Mouse (Mus musculus) small intestine, adult 2 months (tissue): Measurements from ENCODE around the gene Bcas3. TPM values are rescaled to one million over a fixed set of nuclear protein-coding genes. Genes with fewer than 3 reads are reported as not detected.

Source experiments
- H3K27ac ChIP-seq: fragments of 200-500 bp; 2 replicates; pipeline ENCODE4 v1.5.1; 2012; ENCODE audit warnings: low read depth, low read length, control low read depth, inconsistent platforms; ENCODE audit not compliant: insufficient read depth
- H3K27me3 ChIP-seq: fragments of 200-500 bp; 2 replicates; pipeline ENCODE4 v1.6.1; 2012; ENCODE audit warnings: mild to moderate bottlenecking, moderate library complexity, low read length, inconsistent platforms; ENCODE audit not compliant: control insufficient read depth, insufficient read depth
- H3K36me3 ChIP-seq: fragments of 200-500 bp; 2 replicates; pipeline ENCODE4 v1.6.1; 2012; ENCODE audit warnings: mild to moderate bottlenecking, low read length, control low read depth, inconsistent platforms; ENCODE audit not compliant: control insufficient read depth, insufficient read depth
- H3K4me1 ChIP-seq: fragments of 200-500 bp; 2 replicates; pipeline ENCODE4 v1.6.1; 2012; ENCODE audit warnings: low read length, inconsistent platforms, mixed read lengths; ENCODE audit not compliant: control insufficient read depth, insufficient read depth, insufficient read length
- H3K4me3 ChIP-seq: fragments of 200-500 bp; 2 replicates; pipeline ENCODE4 v1.5.1; 2012; ENCODE audit warnings: low read depth, mild to moderate bottlenecking, control low read depth, inconsistent platforms, low read length, moderate library complexity
- CTCF ChIP-seq: fragments of 200-500 bp; IDR thresholded peaks from 2 replicates; pipeline ENCODE4 v1.5.1; 2012; ENCODE audit warnings: low read depth, mild to moderate bottlenecking, control low read depth, inconsistent platforms, low read length, moderate library complexity, mixed read lengths; ENCODE audit not compliant: insufficient replicate concordance, insufficient read length; ENCODE audit errors: extremely low read depth
- POLR2A ChIP-seq: fragments of 200-500 bp; IDR thresholded peaks from 2 replicates; pipeline ENCODE4 v1.6.1; 2012; ENCODE audit warnings: low read depth, mild to moderate bottlenecking, control low read depth, inconsistent platforms, low read length, moderate library complexity
- WGBS: fragments of 180-500 bp; shearing (Covaris S2); methylation state at CpG from one replicate; pipeline ENCODE4 v1.1.7; 2018; 5-methylcytosine and 5-hydroxymethylcytosine counted together
- polyA plus RNA-seq: library from polyadenylated mRNA; depleted of rRNA; stranded (reverse); fragments of >200 nt; gene quantifications from 2 replicates; pipeline ENCODE4 v1.2.3, GENCODE M21; 2012

Gene Bcas3
- polyA plus RNA-seq, 1 experiment, result 32.1 TPM

- H3K27me3 ChIP-seq, result no peaks in the 10 kb centered on the region
- H3K4me1 ChIP-seq, result peaks cover 2% of the 10 kb centered on the region; the same call in 1 of the 2 replicates
- H3K4me3 ChIP-seq, result no peak overlapping the region
- WGBS, result 71% methylated on average over 3 of the region's 3 CpGs
- no peak overlapping the region for H3K27ac ChIP-seq
- no peak for TF ChIP-seq POLR2A
- no peak for TF ChIP-seq CTCF
- no peaks in the 10 kb centered on the region for H3K36me3 ChIP-seq
Measured at GRCm38 (mm10) chr11:85571040-85571439, 218.1 kb downstream of the Bcas3 start.

- H3K4me1 ChIP-seq, result peaks cover 2% of the 10 kb centered on the region; the same call in 1 of the 2 replicates
- H3K27ac ChIP-seq, result no peak overlapping the region
- H3K4me3 ChIP-seq, result no peak overlapping the region
- TF ChIP-seq CTCF (no peak), POLR2A (no peak)
- WGBS, result 59% methylated on average over 5 of the region's 5 CpGs
- H3K27me3 ChIP-seq, result no peaks in the 10 kb centered on the region
- H3K36me3 ChIP-seq, result no peaks in the 10 kb centered on the region
Measured at GRCm38 (mm10) chr11:85571936-85572335, 219.0 kb downstream of the Bcas3 start.

- H3K36me3 ChIP-seq, result no peaks in the 10 kb centered on the region
- WGBS, result 66% methylated on average over 3 of the region's 3 CpGs
- no peaks in the 10 kb centered on the region for H3K27me3 ChIP-seq
- H3K4me3 ChIP-seq, result no peak overlapping the region
- no peak overlapping the region for H3K27ac ChIP-seq
- H3K4me1 ChIP-seq, result peaks cover 2% of the 10 kb centered on the region; the same call in 1 of the 2 replicates
- no peak for TF ChIP-seq CTCF
- TF ChIP-seq POLR2A, result no peak
Measured at GRCm38 (mm10) chr11:85572590-85572989, 219.6 kb downstream of the Bcas3 start.

- Histone ChIP-seq H3K27me3 (no peaks in the 10 kb centered on the region), H3K27ac (no peak overlapping the region), H3K4me3 (no peak overlapping the region), H3K4me1 (peaks cover 2% of the 10 kb centered on the region; the same call in 1 of the 2 replicates), H3K36me3 (no peaks in the 10 kb centered on the region)
- WGBS, result 8% methylated on average over 4 of the region's 4 CpGs
- no peak for TF ChIP-seq CTCF
- no peak for TF ChIP-seq POLR2A
Measured at GRCm38 (mm10) chr11:85574496-85574895, 221.5 kb downstream of the Bcas3 start.

GRCm38 (mm10) chr11:85577816-85578645 is 225.1 kb downstream of the Bcas3 start:
- H3K27me3 ChIP-seq, result no peaks in the 10 kb centered on the region
- no peaks in the 10 kb centered on the region for H3K36me3 ChIP-seq
- WGBS, result 77% methylated on average over 15 of the region's 15 CpGs
- no peak overlapping the region for H3K27ac ChIP-seq
- TF ChIP-seq CTCF, result no peak
- TF ChIP-seq POLR2A, result no peak
- H3K4me1 ChIP-seq, result peaks cover 2% of the 10 kb centered on the region; the same call in 1 of the 2 replicates
- H3K4me3 ChIP-seq, result no peak overlapping the region

- H3K36me3 ChIP-seq, result no peaks in the 10 kb centered on the region
- H3K4me3 ChIP-seq, result no peak overlapping the region
- no peaks in the 10 kb centered on the region for H3K4me1 ChIP-seq
Measured at GRCm38 (mm10) chr11:85584086-85584485, 231.1 kb downstream of the Bcas3 start.

GRCm38 (mm10) chr11:85593636-85594035 is 240.7 kb downstream of the Bcas3 start:
- H3K27ac ChIP-seq, result no peak overlapping the region
- H3K4me1 ChIP-seq, result no peaks in the 10 kb centered on the region
- H3K4me3 ChIP-seq, result no peak overlapping the region
- WGBS, result 89% methylated on average over 3 of the region's 3 CpGs
- H3K27me3 ChIP-seq, result no peaks in the 10 kb centered on the region
- no peaks in the 10 kb centered on the region for H3K36me3 ChIP-seq
- TF ChIP-seq CTCF (no peak), POLR2A (no peak)

More at GRCm38 (mm10) chr11:85584086-85584485, 231.1 kb downstream of the Bcas3 start:
- no peak for TF ChIP-seq CTCF
- no peak for TF ChIP-seq POLR2A
- Histone ChIP-seq H3K27ac (no peak overlapping the region), H3K27me3 (no peaks in the 10 kb centered on the region)
- WGBS, result 67% methylated on average over 8 of the region's 8 CpGs

GRCm38 (mm10) chr11:85599251-85599650 is 246.3 kb downstream of the Bcas3 start:
- H3K4me1 ChIP-seq, result no peaks in the 10 kb centered on the region

More at GRCm38 (mm10) chr11:85599251-85599650, 246.3 kb downstream of the Bcas3 start:
- Histone ChIP-seq H3K36me3 (no peaks in the 10 kb centered on the region), H3K4me3 (no peak overlapping the region), H3K27ac (no peak overlapping the region), H3K27me3 (no peaks in the 10 kb centered on the region)
- no peak for TF ChIP-seq CTCF
- no peak for TF ChIP-seq POLR2A
